Mouse (Mus musculus) kidney, adult 8-10 months (tissue): Measurements from ENCODE around the gene Npat.

Experiments
- DNase-seq, 2 experiments: peaks; one replicate each; pipeline ENCODE4 v3.0.0; 2022

Npat gene

DNA sequence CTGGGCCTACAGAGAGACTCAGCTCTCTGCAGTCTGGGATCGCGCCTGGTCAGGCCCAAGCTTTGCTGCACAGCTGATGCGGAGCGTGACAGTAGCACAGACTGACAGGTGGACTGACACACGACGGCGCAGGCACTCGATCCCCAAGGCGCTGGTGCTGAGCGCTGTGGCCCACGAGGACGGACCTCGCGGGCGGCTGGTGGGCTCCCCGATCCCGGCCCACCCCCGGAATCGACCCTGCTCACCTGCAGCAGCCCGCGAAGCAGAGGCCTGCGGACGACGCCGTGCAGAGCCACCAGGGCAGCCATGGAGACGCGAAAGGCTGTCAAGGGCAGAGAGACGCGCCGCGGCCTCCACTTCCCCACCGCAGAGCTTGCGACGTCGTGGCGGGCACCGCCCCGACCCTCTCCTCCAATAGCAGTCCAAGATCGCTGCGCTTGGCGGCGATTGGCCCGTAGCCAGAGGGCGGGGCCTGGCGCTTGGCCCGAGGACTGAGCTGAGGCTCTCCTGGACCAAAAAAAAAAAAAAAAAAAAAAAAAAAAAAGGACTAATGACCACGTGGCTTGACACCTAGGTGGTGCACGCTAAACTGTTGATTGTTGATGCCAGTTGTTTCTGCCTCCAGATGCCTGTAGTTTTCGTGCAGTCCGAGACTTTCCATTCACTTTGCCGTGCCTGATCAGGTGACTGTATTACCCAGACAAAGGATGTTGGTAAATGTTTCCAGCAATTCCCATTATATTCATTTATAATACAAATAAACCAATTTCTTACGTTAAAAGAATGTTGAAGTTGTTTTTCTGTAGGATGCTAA, 73.3 kb downstream of the Npat start, which contains the start of gene Acat1:
TSS of gene Acat1 (minus strand) at position 415 of the 814 bp plus-strand sequence.
- DNase-seq, result peak; percentile 97 to 98

DNA sequence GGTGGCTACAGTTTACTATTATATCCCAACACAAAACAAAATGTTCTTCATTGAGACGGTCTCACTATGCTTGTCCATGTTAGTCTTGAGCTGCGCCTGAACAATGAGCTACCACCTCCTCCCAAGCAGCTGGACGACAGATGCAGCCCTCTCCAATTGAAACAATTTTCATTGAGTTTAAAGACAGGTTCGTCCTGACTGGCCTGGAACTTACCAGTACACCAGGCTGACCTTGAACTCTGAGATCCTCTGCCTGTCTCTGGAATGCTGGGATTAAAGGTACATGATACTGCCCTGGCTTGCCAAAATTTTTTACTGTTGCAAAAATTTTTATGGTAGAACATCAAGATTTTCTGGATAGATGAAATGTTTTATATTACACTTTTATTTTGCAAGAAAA, 77.4 kb downstream of the Npat start:
- DNase-seq, result no peak

DNA sequence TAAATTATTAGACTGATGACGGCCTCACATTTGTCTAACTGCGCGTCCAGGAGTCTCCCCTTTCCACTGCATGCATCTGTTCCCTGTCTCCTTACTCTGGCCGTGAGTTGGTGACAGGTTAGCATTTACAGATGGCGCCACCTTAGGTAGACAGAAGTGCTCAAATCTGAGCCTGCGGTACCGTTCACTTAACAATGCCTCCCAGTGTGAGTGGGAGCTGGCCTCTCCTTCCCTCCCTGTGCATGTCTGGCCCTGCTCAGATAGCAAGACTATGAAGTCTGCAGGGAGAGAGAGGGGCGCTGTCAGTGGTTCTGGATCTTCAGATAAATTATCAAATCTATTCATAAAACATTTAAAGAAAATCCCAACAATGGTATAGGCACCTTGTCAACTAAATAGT, 78.4 kb downstream of the Npat start:
- DNase-seq, result no peak
